Mouse (Mus musculus): ENCODE results near the gene Ctf2. TPM values are rescaled to one million over a fixed set of nuclear protein-coding genes. Genes with fewer than 3 reads are reported as not detected.

Ctf2 gene
- total and polyA plus RNA-seq, 3 experiments = 0.16 TPM; not detected in 2

GRCm38 (mm10) chr7:127768997-127769593 is 37.1 kb upstream of the Ctf2 start:
- TF ChIP-seq GATA2 (IDR thresholded peaks at IDR 0.05; ENCODE audit: borderline replicate concordance, low read depth, low read length) (no peak), POLR2AphosphoS5 (IDR thresholded peaks at IDR 0.05; ENCODE audit: insufficient replicate concordance, low read depth, low read length) (no peak), TAL1 (conservative IDR thresholded peaks at IDR 0.05; ENCODE audit: low read depth, low read length) (no peak), GATA1 (IDR thresholded peaks at IDR 0.05; ENCODE audit: borderline replicate concordance, low read length) (no peak), CTCF (IDR thresholded peaks at IDR 0.05; ENCODE audit: low read depth, low read length) (no peak)
- no peaks in the 10 kb centered on the region for H3K27me3 ChIP-seq (ENCODE audit: insufficient read depth, low read length)
- peak; percentile 45 for ATAC-seq (ENCODE audit: extremely low read depth, insufficient number of reproducible peaks, low FRiP score, poor library complexity, severe bottlenecking)
- peak overlapping the region; percentile 84 for H3K4me3 ChIP-seq (ENCODE audit: low read depth, low read length)
- no peaks in the 10 kb centered on the region for H3K9me3 ChIP-seq (replicated peaks)
- H3K36me3 ChIP-seq (replicated peaks) = peaks cover 66% of the 10 kb centered on the region
- H3K4me1 ChIP-seq (ENCODE audit: insufficient read depth, low read depth, low read length) = peaks cover 80% of the 10 kb centered on the region
- DNase-seq (ENCODE audit: low spot score) = peak; percentile 54

GRCm38 (mm10) chr7:127768346-127768996 is 36.5 kb upstream of the Ctf2 start:
- Histone ChIP-seq H3K9me3 (replicated peaks) (no peaks in the 10 kb centered on the region), H3K4me1 (ENCODE audit: insufficient read depth, low read depth, low read length) (peaks cover 79% of the 10 kb centered on the region), H3K36me3 (replicated peaks) (peaks cover 64% of the 10 kb centered on the region), H3K4me3 (ENCODE audit: low read depth, low read length) (peak overlapping the region; percentile 84; the same call in 1 of the 2 replicates), H3K27me3 (ENCODE audit: insufficient read depth, low read length) (no peaks in the 10 kb centered on the region)
- no peak for TF ChIP-seq GATA1 (IDR thresholded peaks at IDR 0.05; ENCODE audit: borderline replicate concordance, low read length)
- DNase-seq (ENCODE audit: low spot score) (no peak), ATAC-seq (ENCODE audit: extremely low read depth, insufficient number of reproducible peaks, low FRiP score, poor library complexity, severe bottlenecking) (no peak)

- no peaks in the 10 kb centered on the region for H3K9me3 ChIP-seq (replicated peaks)
- no peak for DNase-seq (ENCODE audit: low spot score)
- H3K4me3 ChIP-seq (ENCODE audit: low read depth, low read length) = peak overlapping the region; percentile 72
- H3K36me3 ChIP-seq (replicated peaks) = peaks cover 62% of the 10 kb centered on the region
- H3K27me3 ChIP-seq (ENCODE audit: insufficient read depth, low read length) = no peaks in the 10 kb centered on the region
- no peak for ATAC-seq (ENCODE audit: extremely low read depth, insufficient number of reproducible peaks, low FRiP score, poor library complexity, severe bottlenecking)
- peaks cover 74% of the 10 kb centered on the region for H3K4me1 ChIP-seq (ENCODE audit: insufficient read depth, low read depth, low read length)
- no peak for TF ChIP-seq TAL1 (conservative IDR thresholded peaks at IDR 0.05; ENCODE audit: low read depth, low read length)
- no peak for TF ChIP-seq GATA1 (IDR thresholded peaks at IDR 0.05; ENCODE audit: borderline replicate concordance, low read length)
- no peak for TF ChIP-seq POLR2AphosphoS5 (IDR thresholded peaks at IDR 0.05; ENCODE audit: insufficient replicate concordance, low read depth, low read length)
- no peak for TF ChIP-seq GATA2 (IDR thresholded peaks at IDR 0.05; ENCODE audit: borderline replicate concordance, low read depth, low read length)
- no peak for TF ChIP-seq CTCF (IDR thresholded peaks at IDR 0.05; ENCODE audit: low read depth, low read length)
Observed at GRCm38 (mm10) chr7:127767671-127768345, 35.8 kb upstream of the Ctf2 start.

GRCm38 (mm10) chr7:127766851-127767609 is 35.1 kb upstream of the Ctf2 start:
- Histone ChIP-seq H3K4me1 (ENCODE audit: insufficient read depth, low read depth, low read length) (peaks cover 69% of the 10 kb centered on the region), H3K4me3 (ENCODE audit: low read depth, low read length) (peak overlapping the region; percentile 72), H3K9me3 (replicated peaks) (no peaks in the 10 kb centered on the region), H3K27me3 (ENCODE audit: insufficient read depth, low read length) (no peaks in the 10 kb centered on the region), H3K36me3 (replicated peaks) (peaks cover 65% of the 10 kb centered on the region)
- DNase-seq (ENCODE audit: low spot score) (peak; percentile 62), ATAC-seq (ENCODE audit: extremely low read depth, insufficient number of reproducible peaks, low FRiP score, poor library complexity, severe bottlenecking) (peak; percentile 65)
- peak; percentile 43 for TF ChIP-seq TAL1 (conservative IDR thresholded peaks at IDR 0.05; ENCODE audit: low read depth, low read length)
- TF ChIP-seq GATA2 (IDR thresholded peaks at IDR 0.05; ENCODE audit: borderline replicate concordance, low read depth, low read length) = no peak

GRCm38 (mm10) chr7:127765756-127766155 is 33.8 kb upstream of the Ctf2 start:
- H3K9me3 ChIP-seq (replicated peaks) = no peaks in the 10 kb centered on the region

GRCm38 (mm10) chr7:127763642-127764041 is 31.7 kb upstream of the Ctf2 start:
- peaks cover 45% of the 10 kb centered on the region for H3K4me1 ChIP-seq (ENCODE audit: insufficient read depth, low read depth, low read length)
- H3K4me3 ChIP-seq (ENCODE audit: low read depth, low read length) = no peak overlapping the region
- H3K36me3 ChIP-seq (replicated peaks) = peaks cover 73% of the 10 kb centered on the region
- no peak for ATAC-seq (ENCODE audit: extremely low read depth, insufficient number of reproducible peaks, low FRiP score, poor library complexity, severe bottlenecking)
- no peaks in the 10 kb centered on the region for H3K9me3 ChIP-seq (replicated peaks)
- no peak for TF ChIP-seq CTCF (IDR thresholded peaks at IDR 0.05; ENCODE audit: low read depth, low read length)
- TF ChIP-seq GATA1 (IDR thresholded peaks at IDR 0.05; ENCODE audit: borderline replicate concordance, low read length) = no peak
- no peak for TF ChIP-seq POLR2AphosphoS5 (IDR thresholded peaks at IDR 0.05; ENCODE audit: insufficient replicate concordance, low read depth, low read length)
- TF ChIP-seq TAL1 (conservative IDR thresholded peaks at IDR 0.05; ENCODE audit: low read depth, low read length) = no peak
- TF ChIP-seq GATA2 (IDR thresholded peaks at IDR 0.05; ENCODE audit: borderline replicate concordance, low read depth, low read length) = no peak
- H3K27me3 ChIP-seq (ENCODE audit: insufficient read depth, low read length) = no peaks in the 10 kb centered on the region
- DNase-seq (ENCODE audit: low spot score) = no peak

More at GRCm38 (mm10) chr7:127765756-127766155, 33.8 kb upstream of the Ctf2 start:
- DNase-seq (ENCODE audit: low spot score) (no peak), ATAC-seq (ENCODE audit: extremely low read depth, insufficient number of reproducible peaks, low FRiP score, poor library complexity, severe bottlenecking) (no peak)
- Histone ChIP-seq H3K27me3 (ENCODE audit: insufficient read depth, low read length) (no peaks in the 10 kb centered on the region), H3K4me1 (ENCODE audit: insufficient read depth, low read depth, low read length) (peaks cover 60% of the 10 kb centered on the region), H3K4me3 (ENCODE audit: low read depth, low read length) (no peak overlapping the region), H3K36me3 (replicated peaks) (peaks cover 59% of the 10 kb centered on the region)
- TF ChIP-seq POLR2AphosphoS5 (IDR thresholded peaks at IDR 0.05; ENCODE audit: insufficient replicate concordance, low read depth, low read length) (no peak), GATA2 (IDR thresholded peaks at IDR 0.05; ENCODE audit: borderline replicate concordance, low read depth, low read length) (no peak), GATA1 (IDR thresholded peaks at IDR 0.05; ENCODE audit: borderline replicate concordance, low read length) (no peak), CTCF (IDR thresholded peaks at IDR 0.05; ENCODE audit: low read depth, low read length) (no peak), TAL1 (conservative IDR thresholded peaks at IDR 0.05; ENCODE audit: low read depth, low read length) (no peak)

Data from G1E (cell line).